Mouse (Mus musculus) heart, embryonic 11.5 days (tissue): ENCODE data around the gene Grrp1. TPM values are rescaled to one million over a fixed set of nuclear protein-coding genes. Genes with fewer than 3 reads are reported as not detected.

Experiments used
- ATAC-seq: fragments of 200-750 bp; cut with Nextera tagmentation; replicated peaks from 2 replicates; pipeline ENCODE4 v1.8.0; 2017; ENCODE audit warnings: moderate library complexity; ENCODE audit not compliant: insufficient number of reproducible peaks, low FRiP score, low TSS enrichment
- H3K27ac ChIP-seq: fragments of 300-500 bp; sonication (generic); 2 replicates; pipeline ENCODE4 v1.5.1; 2014; ENCODE audit warnings: mild to moderate bottlenecking, low read depth, low read length
- H3K27me3 ChIP-seq: fragments of 300-500 bp; sonication (generic); 2 replicates; pipeline ENCODE4 v1.6.1; 2014; ENCODE audit warnings: mild to moderate bottlenecking, low read length, mixed read lengths; ENCODE audit not compliant: control insufficient read depth, insufficient read depth
- H3K36me3 ChIP-seq: fragments of 300-500 bp; sonication (generic); 2 replicates; pipeline ENCODE4 v1.6.1; 2014; ENCODE audit warnings: mild to moderate bottlenecking, low read length, moderate library complexity, mixed read lengths; ENCODE audit not compliant: control insufficient read depth, insufficient read depth
- H3K4me1 ChIP-seq: fragments of 300-500 bp; sonication (generic); 2 replicates; pipeline ENCODE4 v1.6.1; 2014; ENCODE audit warnings: low read length; ENCODE audit not compliant: control insufficient read depth, insufficient read depth
- H3K4me2 ChIP-seq: fragments of 300-500 bp; sonication (generic); 2 replicates; pipeline ENCODE4 v1.6.1; 2014; ENCODE audit warnings: mild to moderate bottlenecking, moderate library complexity
- H3K4me3 ChIP-seq: fragments of 300-500 bp; sonication (generic); 2 replicates; pipeline ENCODE4 v1.5.1; 2014; ENCODE audit warnings: low read depth, low read length
- H3K9ac ChIP-seq: fragments of 300-500 bp; sonication (generic); 2 replicates; pipeline ENCODE4 v1.6.1; 2014; ENCODE audit warnings: mild to moderate bottlenecking, low read depth, low read length, moderate library complexity
- H3K9me3 ChIP-seq: fragments of 300-500 bp; sonication (generic); replicated peaks from 2 replicates; pipeline ENCODE4 v1.6.1; 2016; ENCODE audit warnings: low read length; ENCODE audit not compliant: control insufficient read depth
- WGBS: fragments of 180-500 bp; shearing (Covaris S2); extraction: QIAGEN DNeasy Blood & Tissue Kit; methylation state at CpG from one replicate; pipeline ENCODE4 v1.1.7; 2014; ENCODE audit not compliant: insufficient replicate concordance; 5-methylcytosine and 5-hydroxymethylcytosine counted together
- polyA plus RNA-seq: library from polyadenylated mRNA; unstranded; fragments of >200 nt; fragmentation: Nextera tagmentation; extraction: Ambion mirVana; gene quantifications from 2 replicates; pipeline ENCODE4 v1.2.1, GENCODE M21; 2014

The Grrp1 gene
- polyA plus RNA-seq, 1 experiment from 2014 or later = 3.7 TPM

DNA sequence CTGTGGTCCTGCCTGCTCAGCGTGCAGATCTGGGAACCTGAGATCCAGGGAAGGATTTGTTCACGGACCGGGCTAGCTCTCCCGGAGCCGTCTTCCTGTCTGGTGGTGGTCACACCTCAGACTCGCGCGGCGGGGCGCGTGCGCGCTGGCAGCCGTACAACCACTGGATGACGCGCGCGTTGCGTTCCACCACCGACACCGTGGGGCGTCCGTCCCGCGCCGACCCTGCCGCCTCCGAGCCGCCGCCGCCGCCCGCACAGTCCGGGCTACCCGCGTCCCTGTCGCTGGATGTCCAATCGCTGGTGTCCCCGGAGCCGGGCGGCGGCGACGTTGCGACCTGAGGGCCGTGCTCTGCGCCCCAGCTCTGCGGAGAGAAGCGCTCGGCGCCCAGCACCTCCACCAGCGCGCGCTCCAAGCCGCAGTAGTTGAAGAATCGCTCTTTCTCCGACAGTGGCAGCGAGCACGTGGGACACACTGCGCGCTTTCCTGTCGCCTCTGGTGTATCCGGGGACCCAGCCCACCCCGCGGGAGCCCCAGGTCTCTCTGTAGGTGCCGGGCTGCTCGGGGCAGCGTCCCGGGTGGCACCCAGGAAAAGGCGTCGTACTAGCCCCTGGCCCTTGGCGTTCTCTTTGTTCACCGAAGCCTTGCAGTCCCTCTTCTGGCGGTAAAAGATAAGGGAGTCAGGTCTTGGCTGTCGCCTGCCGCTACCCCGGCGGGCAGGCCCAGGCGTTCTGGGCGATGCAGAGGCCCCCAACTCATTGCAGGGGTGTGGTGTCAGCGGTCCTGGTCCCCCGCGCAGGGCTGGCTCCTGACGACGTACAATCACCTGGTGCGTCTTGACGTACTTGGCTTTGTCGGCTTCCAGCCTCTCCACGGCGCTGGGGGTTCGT, 2.4 kb downstream of the Grrp1 start:
- 1% methylated on average over 91 of the region's 91 CpGs for WGBS
- H3K4me2 ChIP-seq = peak overlapping the region; percentile 80
- peak overlapping the region; percentile 53 for H3K9ac ChIP-seq
- peaks cover 59% of the 10 kb centered on the region for H3K27me3 ChIP-seq
- peak overlapping the region; percentile 41; the same call in 1 of the 2 replicates for H3K27ac ChIP-seq
- H3K4me3 ChIP-seq = peak overlapping the region; percentile 53
- H3K4me1 ChIP-seq = peaks cover 53% of the 10 kb centered on the region
- H3K36me3 ChIP-seq = no peaks in the 10 kb centered on the region
- H3K9me3 ChIP-seq = no peaks in the 10 kb centered on the region
- no peak for ATAC-seq

DNA sequence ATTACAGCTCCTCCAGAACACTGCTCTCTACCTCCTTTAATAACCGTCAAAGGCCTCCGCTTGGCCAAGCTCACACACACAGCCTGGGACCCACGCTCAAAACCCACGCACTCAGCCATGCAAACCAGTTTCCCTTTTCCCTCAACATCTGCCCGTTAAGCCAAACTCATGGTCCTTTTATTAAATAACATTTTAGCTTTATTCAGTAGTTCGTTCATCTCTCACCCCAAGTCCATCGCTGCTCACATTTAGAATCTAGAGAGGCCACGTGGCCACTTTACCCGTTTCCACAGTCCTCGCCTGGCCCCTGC, 3.0 kb downstream of the Grrp1 start:
- H3K9me3 ChIP-seq = no peaks in the 10 kb centered on the region
- ATAC-seq = no peak

GRCm38 (mm10) chr4:134250116-134250929, 3.6 kb downstream of the Grrp1 start:
- Histone ChIP-seq H3K36me3 (no peaks in the 10 kb centered on the region), H3K9me3 (no peaks in the 10 kb centered on the region), H3K27me3 (peaks cover 62% of the 10 kb centered on the region), H3K27ac (no peak overlapping the region), H3K4me2 (peak overlapping the region; percentile 80), H3K4me1 (peaks cover 45% of the 10 kb centered on the region), H3K9ac (no peak overlapping the region), H3K4me3 (peak overlapping the region; percentile 53)
- 13% methylated on average over 27 of the region's 27 CpGs for WGBS
- ATAC-seq = no peak

More for the DNA sequence above, 3.0 kb downstream of the Grrp1 start:
- 20% methylated on average over 10 of the region's 10 CpGs for WGBS
- Histone ChIP-seq H3K36me3 (no peaks in the 10 kb centered on the region), H3K9ac (peak overlapping the region; percentile 53), H3K4me1 (peaks cover 47% of the 10 kb centered on the region), H3K27me3 (peaks cover 62% of the 10 kb centered on the region), H3K4me3 (peak overlapping the region; percentile 53), H3K27ac (no peak overlapping the region), H3K4me2 (peak overlapping the region; percentile 80)

DNA sequence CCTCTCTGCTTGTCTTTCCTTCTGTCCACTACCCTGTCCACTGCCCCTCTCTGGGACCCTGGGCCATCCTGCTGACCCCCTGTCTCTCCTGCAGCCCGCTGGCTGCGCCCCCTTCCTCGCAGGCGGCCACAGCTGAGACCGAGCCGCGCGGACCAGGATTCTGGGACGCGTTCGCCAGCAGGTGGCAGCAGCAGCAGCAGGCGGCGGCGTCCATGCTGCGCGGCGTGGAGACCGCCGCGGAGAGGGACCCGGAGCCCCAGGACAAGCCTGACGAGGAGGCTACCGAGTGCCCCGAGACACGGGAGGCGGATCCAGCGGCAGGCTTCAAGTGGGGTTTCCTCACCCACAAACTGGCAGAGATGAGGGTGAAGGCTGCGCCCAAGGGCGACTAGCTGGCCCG, 4.3 kb downstream of the Grrp1 start:
- Histone ChIP-seq H3K4me1 (peaks cover 47% of the 10 kb centered on the region), H3K36me3 (no peaks in the 10 kb centered on the region), H3K4me3 (peak overlapping the region; percentile 33), H3K27ac (no peak overlapping the region), H3K4me2 (peak overlapping the region; percentile 80), H3K9me3 (no peaks in the 10 kb centered on the region), H3K9ac (peak overlapping the region; percentile 29; the same call in 1 of the 2 replicates), H3K27me3 (peaks cover 56% of the 10 kb centered on the region)
- ATAC-seq = 0 out of 2 replicates have a peak, but pooled peaks have one; percentile 12
- 1% methylated on average over 30 of the region's 30 CpGs for WGBS

GRCm38 (mm10) chr4:134246719-134247258, 7.1 kb downstream of the Grrp1 start, which contains the start of gene Gm30191:
TSS of gene Gm30191 (plus strand) at chr4:134246935.
- Histone ChIP-seq H3K27me3 (peaks cover 43% of the 10 kb centered on the region), H3K36me3 (no peaks in the 10 kb centered on the region), H3K4me1 (peaks cover 26% of the 10 kb centered on the region), H3K9ac (no peak within 1 kb of the TSS), H3K9me3 (no peaks in the 10 kb centered on the region), H3K4me3 (peak within 1 kb of the TSS; percentile 87), H3K4me2 (peak within 1 kb of the TSS; percentile 97), H3K27ac (no peak within 1 kb of the TSS)
- 69% methylated on average over 7 of the region's 7 CpGs for WGBS
- no peak for ATAC-seq

DNA sequence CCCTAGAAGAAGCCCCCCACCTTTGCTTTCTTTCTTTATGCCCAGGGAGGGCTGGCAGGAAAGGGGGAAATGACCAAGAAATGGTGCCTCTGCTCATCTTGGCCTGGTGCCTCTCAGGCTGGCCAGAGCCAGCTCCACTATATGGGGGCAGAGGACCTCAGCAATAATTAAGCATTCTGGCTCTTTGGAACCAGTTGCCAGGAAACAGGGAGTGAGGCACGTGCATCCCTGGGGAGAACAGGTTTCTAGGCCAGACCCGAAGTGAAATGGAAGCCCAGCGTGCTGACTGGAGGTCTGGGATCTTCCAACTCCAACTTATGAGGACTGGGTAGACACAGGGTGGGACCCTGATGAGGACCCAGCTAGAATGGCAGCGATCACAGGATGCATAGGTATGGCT, 7.7 kb downstream of the Grrp1 start:
- no peak overlapping the region for H3K27ac ChIP-seq
- 56% methylated on average over 4 of the region's 4 CpGs for WGBS
- H3K9ac ChIP-seq = no peak overlapping the region
- no peaks in the 10 kb centered on the region for H3K36me3 ChIP-seq
- no peaks in the 10 kb centered on the region for H3K9me3 ChIP-seq
- H3K27me3 ChIP-seq = peaks cover 37% of the 10 kb centered on the region
- H3K4me3 ChIP-seq = no peak overlapping the region
- no peak for ATAC-seq
- no peak overlapping the region for H3K4me2 ChIP-seq
- H3K4me1 ChIP-seq = peaks cover 20% of the 10 kb centered on the region

DNA sequence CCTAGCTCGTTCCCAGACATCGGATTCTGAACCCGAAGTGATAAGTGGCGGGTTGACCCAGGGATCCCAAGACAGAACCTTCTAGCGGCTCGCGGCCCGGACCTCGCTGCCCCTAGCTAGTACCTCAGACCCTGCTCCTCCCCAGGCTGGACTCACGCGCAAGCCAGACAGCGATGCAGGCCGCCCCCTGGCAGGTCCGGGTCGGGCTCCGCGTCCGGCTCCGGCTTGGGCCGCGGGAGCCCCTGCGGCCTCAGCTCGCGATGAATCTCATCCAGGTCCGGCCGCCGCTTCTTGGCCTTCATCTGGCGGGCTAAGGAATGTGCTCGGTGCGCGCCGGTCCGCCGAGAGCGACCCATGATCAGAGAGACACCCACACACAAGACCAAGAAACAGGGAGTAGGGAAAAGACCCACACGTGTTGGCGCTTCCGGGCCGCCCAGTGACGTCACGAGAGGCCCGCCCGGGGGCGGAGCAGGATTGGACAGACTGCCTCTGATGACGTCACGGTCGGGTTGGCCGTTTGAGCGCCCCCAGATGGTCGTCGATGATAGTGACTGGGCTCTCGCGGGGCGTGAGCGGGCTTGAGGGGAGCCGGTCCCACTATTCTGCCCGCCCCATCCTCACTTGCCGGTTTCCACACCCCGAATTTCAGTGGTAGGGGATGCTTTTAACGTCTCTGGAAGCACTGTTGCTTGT, 8.6 kb downstream of the Grrp1 start, which contains the start of gene Zfp593:
Zfp593 (minus strand) TSS at position 445 of the 696 bp plus-strand sequence.
- peak within 1 kb of the TSS; percentile 97 for H3K4me2 ChIP-seq
- H3K27ac ChIP-seq = peak within 1 kb of the TSS; percentile 54; the same call in 1 of the 2 replicates
- H3K36me3 ChIP-seq = no peaks in the 10 kb centered on the region
- H3K4me1 ChIP-seq = peaks cover 11% of the 10 kb centered on the region
- peaks cover 28% of the 10 kb centered on the region for H3K27me3 ChIP-seq
- H3K9me3 ChIP-seq = no peaks in the 10 kb centered on the region
- WGBS = under 1% methylated on average over 60 of the region's 60 CpGs
- ATAC-seq = peak; percentile 70
- H3K4me3 ChIP-seq = peak within 1 kb of the TSS; percentile 87
- peak within 1 kb of the TSS; percentile 86 for H3K9ac ChIP-seq
